Mouse (Mus musculus) spleen, adult 2 months (tissue): ENCODE data around the gene Tfrc.

Experiments
- CTCF ChIP-seq: fragments of 200-500 bp; IDR thresholded peaks from 2 replicates; pipeline ENCODE4 v1.5.1; 2011; ENCODE audit warnings: mild to moderate bottlenecking, inconsistent platforms; ENCODE audit not compliant: insufficient read depth, insufficient read length, insufficient replicate concordance; ENCODE audit errors: extremely low read depth
- POLR2A ChIP-seq: fragments of 200-500 bp; IDR thresholded peaks from 2 replicates; pipeline ENCODE4 v1.6.1; 2011; ENCODE audit warnings: low read depth, low read length, inconsistent platforms

DNA sequence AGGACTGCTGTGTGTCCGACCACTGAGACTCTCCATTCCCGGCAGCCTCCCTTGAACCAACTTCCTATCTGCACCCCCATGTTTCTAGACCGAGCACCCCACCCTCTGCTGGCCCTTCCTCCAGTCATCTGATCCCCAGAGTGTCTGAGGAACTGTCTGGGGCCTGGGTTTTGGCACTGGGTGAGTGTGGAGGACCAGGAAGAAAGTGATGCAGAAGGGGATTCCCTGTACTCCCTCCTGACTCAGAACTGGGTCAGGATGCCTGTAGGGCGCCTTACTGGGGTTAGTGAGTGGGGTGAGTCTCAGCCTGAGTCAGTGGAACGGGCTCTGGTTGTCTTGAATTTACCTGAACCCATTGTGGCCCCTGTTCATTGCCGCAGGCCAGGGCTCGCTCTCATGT, 63.5 kb downstream of the Tfrc start:
- no peak for TF ChIP-seq CTCF
- TF ChIP-seq POLR2A: no peak
